Mouse (Mus musculus) embryonic facial prominence, embryonic 13.5 days (tissue): Measurements from ENCODE around the gene Gm28845. TPM values are rescaled to one million over a fixed set of nuclear protein-coding genes. Genes with fewer than 3 reads are reported as not detected.

Experiments used
- ATAC-seq: fragments of 200-750 bp; cut with Nextera tagmentation; 2 replicates; pipeline ENCODE4 v1.8.0; 2017; ENCODE audit warnings: low read depth; ENCODE audit not compliant: insufficient number of reproducible peaks, insufficient read depth, low FRiP score, low TSS enrichment
- H3K27ac ChIP-seq: fragments of 300-500 bp; sonication (generic); 2 replicates; pipeline ENCODE4 v1.5.1; 2015; ENCODE audit warnings: moderate library complexity, mild to moderate bottlenecking, inconsistent platforms
- H3K27me3 ChIP-seq: fragments of 300-500 bp; sonication (generic); 2 replicates; pipeline ENCODE4 v1.6.1; 2015; ENCODE audit warnings: mild to moderate bottlenecking, inconsistent platforms
- H3K36me3 ChIP-seq: fragments of 300-500 bp; sonication (generic); 2 replicates; pipeline ENCODE4 v1.6.1; 2015; ENCODE audit warnings: mild to moderate bottlenecking, inconsistent platforms
- H3K4me1 ChIP-seq: fragments of 300-500 bp; sonication (generic); 2 replicates; pipeline ENCODE4 v1.6.1; 2015; ENCODE audit warnings: inconsistent platforms
- H3K4me2 ChIP-seq: fragments of 300-500 bp; sonication (generic); 2 replicates; pipeline ENCODE4 v1.6.1; 2015; ENCODE audit warnings: moderate library complexity, mild to moderate bottlenecking, inconsistent platforms
- H3K4me3 ChIP-seq: fragments of 300-500 bp; sonication (generic); 2 replicates; pipeline ENCODE4 v1.5.1; 2015; ENCODE audit warnings: mild to moderate bottlenecking, inconsistent platforms
- H3K9ac ChIP-seq: fragments of 300-500 bp; sonication (generic); 2 replicates; pipeline ENCODE4 v1.6.1; 2015; ENCODE audit warnings: mild to moderate bottlenecking, inconsistent platforms
- H3K9me3 ChIP-seq: fragments of 300-500 bp; sonication (generic); 2 replicates; pipeline ENCODE4 v1.6.1; 2016; ENCODE audit warnings: inconsistent platforms
- WGBS: fragments of 180-500 bp; shearing (Covaris S2); methylation state at CpG from one replicate; pipeline ENCODE4 v1.1.7; 2015; ENCODE audit warnings: mixed read lengths; 5-methylcytosine and 5-hydroxymethylcytosine counted together
- polyA plus RNA-seq: library from polyadenylated mRNA; unstranded; fragments of >200 nt; fragmentation: Nextera tagmentation; extraction: Ambion mirVana; gene quantifications from 2 replicates; pipeline ENCODE4 v1.2.1, GENCODE M21; 2015

Gm28845 gene
- polyA plus RNA-seq, 1 experiment from 2014 or later = not detected

- H3K9me3 ChIP-seq = no peaks in the 10 kb centered on the region
- no peaks in the 10 kb centered on the region for H3K36me3 ChIP-seq
- H3K9ac ChIP-seq = no peak overlapping the region
- H3K4me3 ChIP-seq = no peak overlapping the region
- H3K4me1 ChIP-seq = no peaks in the 10 kb centered on the region
- no peak overlapping the region for H3K4me2 ChIP-seq
- WGBS = 83% methylated on average over 3 of the region's 3 CpGs
- no peak overlapping the region for H3K27ac ChIP-seq
- no peak; the same call in 1 of the 2 replicates for ATAC-seq
- no peaks in the 10 kb centered on the region for H3K27me3 ChIP-seq
These were observed 22.4 kb downstream of the Gm28845 start for GRCm38 (mm10) chr1:65096953-65097352.

GRCm38 (mm10) chr1:65091566-65091965 lies 27.8 kb downstream of the Gm28845 start:
- no peak for ATAC-seq
- Histone ChIP-seq H3K4me2 (no peak overlapping the region), H3K9me3 (no peaks in the 10 kb centered on the region), H3K9ac (no peak overlapping the region), H3K36me3 (no peaks in the 10 kb centered on the region), H3K4me1 (no peaks in the 10 kb centered on the region), H3K4me3 (no peak overlapping the region), H3K27ac (no peak overlapping the region), H3K27me3 (no peaks in the 10 kb centered on the region)
- 78% methylated on average over 3 of the region's 3 CpGs for WGBS

- no peak overlapping the region for H3K4me3 ChIP-seq
- no peak overlapping the region for H3K9ac ChIP-seq
- no peaks in the 10 kb centered on the region for H3K9me3 ChIP-seq
- WGBS = 70% methylated on average over 2 of the region's 2 CpGs
- no peak overlapping the region for H3K27ac ChIP-seq
- no peak for ATAC-seq
- H3K4me1 ChIP-seq = no peaks in the 10 kb centered on the region
- H3K27me3 ChIP-seq = no peaks in the 10 kb centered on the region
- H3K4me2 ChIP-seq = no peak overlapping the region
- H3K36me3 ChIP-seq = no peaks in the 10 kb centered on the region
These were observed 29.0 kb downstream of the Gm28845 start for GRCm38 (mm10) chr1:65090370-65090769.

- no peak overlapping the region for H3K27ac ChIP-seq
- H3K4me1 ChIP-seq = no peaks in the 10 kb centered on the region
- no peaks in the 10 kb centered on the region for H3K27me3 ChIP-seq
- no peaks in the 10 kb centered on the region for H3K9me3 ChIP-seq
- no peak overlapping the region for H3K4me2 ChIP-seq
- ATAC-seq = no peak
- no peak overlapping the region for H3K4me3 ChIP-seq
- no peaks in the 10 kb centered on the region for H3K36me3 ChIP-seq
- H3K9ac ChIP-seq = no peak overlapping the region
- 72% methylated on average over 6 of the region's 6 CpGs for WGBS
These were observed 30.6 kb downstream of the Gm28845 start for GRCm38 (mm10) chr1:65088567-65089356.

GRCm38 (mm10) chr1:65082188-65082587 lies 37.2 kb downstream of the Gm28845 start, which contains the start of gene Crygb:
TSS of gene Crygb (minus strand) at chr1:65082288.
- 22% methylated on average over 7 of the region's 7 CpGs for whole genome bisulfite sequencing
- H3K27ac ChIP-seq = no peak within 1 kb of the TSS
- ATAC-seq = no peak
- no peaks in the 10 kb centered on the region for H3K9me3 ChIP-seq
- H3K4me1 ChIP-seq = 0 out of 2 replicates have a peak, but pooled peaks cover 3% of the 10 kb centered on the region
- H3K4me3 ChIP-seq = no peak within 1 kb of the TSS
- no peaks in the 10 kb centered on the region for H3K36me3 ChIP-seq
- peak within 1 kb of the TSS; percentile 26; the same call in 1 of the 2 replicates for H3K4me2 ChIP-seq
- no peaks in the 10 kb centered on the region for H3K27me3 ChIP-seq
- H3K9ac ChIP-seq = no peak within 1 kb of the TSS

GRCm38 (mm10) chr1:65075607-65076006 lies 43.8 kb downstream of the Gm28845 start:
- no peaks in the 10 kb centered on the region for H3K9me3 ChIP-seq
- no peaks in the 10 kb centered on the region for H3K27me3 ChIP-seq
- no peak overlapping the region for H3K4me3 ChIP-seq
- no peak for ATAC-seq
- H3K4me1 ChIP-seq = no peaks in the 10 kb centered on the region
- no peak overlapping the region for H3K4me2 ChIP-seq
- 13% methylated on average over 5 of the region's 5 CpGs for WGBS
- no peak overlapping the region for H3K9ac ChIP-seq
- no peaks in the 10 kb centered on the region for H3K36me3 ChIP-seq
- no peak overlapping the region for H3K27ac ChIP-seq

- no peak within 1 kb of the TSS for H3K27ac ChIP-seq
- H3K36me3 ChIP-seq = no peaks in the 10 kb centered on the region
- no peaks in the 10 kb centered on the region for H3K27me3 ChIP-seq
- ATAC-seq = no peak
- H3K4me2 ChIP-seq = no peak within 1 kb of the TSS
- no peak within 1 kb of the TSS for H3K4me3 ChIP-seq
- H3K9ac ChIP-seq = no peak within 1 kb of the TSS
- H3K4me1 ChIP-seq = no peaks in the 10 kb centered on the region
- H3K9me3 ChIP-seq = no peaks in the 10 kb centered on the region
- 54% methylated on average over 6 of the region's 6 CpGs for WGBS
These were observed 45.8 kb downstream of the Gm28845 start, which contains the start of gene Crygc for GRCm38 (mm10) chr1:65073589-65073988. TSS of gene Crygc (minus strand) at chr1:65073689.

GRCm38 (mm10) chr1:65067842-65068241 lies 51.5 kb downstream of the Gm28845 start:
- Histone ChIP-seq H3K36me3 (no peaks in the 10 kb centered on the region), H3K4me2 (no peak overlapping the region), H3K9ac (no peak overlapping the region), H3K27me3 (no peaks in the 10 kb centered on the region), H3K4me1 (no peaks in the 10 kb centered on the region), H3K9me3 (no peaks in the 10 kb centered on the region), H3K4me3 (no peak overlapping the region), H3K27ac (no peak overlapping the region)
- no peak for ATAC-seq

GRCm38 (mm10) chr1:65064201-65064600 lies 55.2 kb downstream of the Gm28845 start:
- no peaks in the 10 kb centered on the region for H3K36me3 ChIP-seq
- no peaks in the 10 kb centered on the region for H3K4me1 ChIP-seq
- no peaks in the 10 kb centered on the region for H3K27me3 ChIP-seq
- WGBS = 90% methylated on average over 15 of the region's 15 CpGs
- ATAC-seq = no peak
- H3K27ac ChIP-seq = no peak overlapping the region
- H3K9me3 ChIP-seq = no peaks in the 10 kb centered on the region
- H3K4me3 ChIP-seq = no peak overlapping the region
- H3K4me2 ChIP-seq = no peak overlapping the region
- no peak overlapping the region for H3K9ac ChIP-seq

GRCm38 (mm10) chr1:65063352-65063751 lies 56.0 kb downstream of the Gm28845 start, which contains the start of gene Crygd:
TSS of gene Crygd (minus strand) at chr1:65063452.
- H3K27me3 ChIP-seq = no peaks in the 10 kb centered on the region
- no peaks in the 10 kb centered on the region for H3K36me3 ChIP-seq
- no peaks in the 10 kb centered on the region for H3K9me3 ChIP-seq
- no peak within 1 kb of the TSS for H3K27ac ChIP-seq
- ATAC-seq = no peak
- no peak within 1 kb of the TSS for H3K4me2 ChIP-seq
- H3K4me1 ChIP-seq = no peaks in the 10 kb centered on the region
- H3K4me3 ChIP-seq = no peak within 1 kb of the TSS
- no peak within 1 kb of the TSS for H3K9ac ChIP-seq
- WGBS = 87% methylated on average over 8 of the region's 8 CpGs

- Histone ChIP-seq H3K9me3 (no peaks in the 10 kb centered on the region), H3K9ac (no peak overlapping the region), H3K36me3 (no peaks in the 10 kb centered on the region), H3K4me2 (no peak overlapping the region), H3K27me3 (no peaks in the 10 kb centered on the region), H3K4me3 (no peak overlapping the region), H3K27ac (no peak overlapping the region), H3K4me1 (no peaks in the 10 kb centered on the region)
- no peak for ATAC-seq
- 24% methylated on average over 2 of the region's 2 CpGs for WGBS
These were observed 67.2 kb downstream of the Gm28845 start for GRCm38 (mm10) chr1:65052140-65052539.

GRCm38 (mm10) chr1:65051696-65052095 lies 67.7 kb downstream of the Gm28845 start:
- H3K27ac ChIP-seq = no peak overlapping the region
- H3K9ac ChIP-seq = no peak overlapping the region
- no peaks in the 10 kb centered on the region for H3K9me3 ChIP-seq
- H3K4me3 ChIP-seq = no peak overlapping the region
- WGBS = 57% methylated on average over 7 of the region's 7 CpGs
- H3K4me2 ChIP-seq = no peak overlapping the region
- no peaks in the 10 kb centered on the region for H3K27me3 ChIP-seq
- ATAC-seq = no peak
- H3K4me1 ChIP-seq = no peaks in the 10 kb centered on the region
- no peaks in the 10 kb centered on the region for H3K36me3 ChIP-seq
